Mouse (Mus musculus) large intestine, adult 2 months (tissue): ENCODE results near the gene Wbp4. TPM values are rescaled to one million over a fixed set of nuclear protein-coding genes. Genes with fewer than 3 reads are reported as not detected.
"Not testable (repeated sequence)": the region's sequence is repeated elsewhere in the genome, so short reads cannot be mapped to it uniquely, and the experiment has no call there.

Experiments used
- DNase-seq: peaks from one replicate; pipeline ENCODE4 v3.0.0-alpha.2; 2012; ENCODE audit warnings: low read depth, low spot score
- whole genome bisulfite sequencing: fragments of 180-500 bp; shearing (Covaris S2); methylation state at CpG from one replicate; pipeline ENCODE4 v1.1.7; 2018; 5-methylcytosine and 5-hydroxymethylcytosine counted together
- polyA plus RNA-seq: library from polyadenylated mRNA; depleted of rRNA; stranded (reverse); fragments of >200 nt; gene quantifications from 2 replicates; pipeline ENCODE4 v1.2.3, GENCODE M21; 2012

The Wbp4 gene
- polyA plus RNA-seq, 1 experiment, result 2.4 TPM

- WGBS, result 18% methylated on average over 3 of the region's 3 CpGs
- DNase-seq, result no peak
Measured at GRCm38 (mm10) chr14:79467621-79468020, 13.7 kb downstream of the Wbp4 start.

GRCm38 (mm10) chr14:79465623-79466022, 15.7 kb downstream of the Wbp4 start:
- no peak for DNase-seq
- WGBS, result 90% methylated on average over 1 of the region's 1 CpGs

GRCm38 (mm10) chr14:79460988-79461387, 20.3 kb downstream of the Wbp4 start:
- 87% methylated on average over 4 of the region's 4 CpGs for WGBS

GRCm38 (mm10) chr14:79460401-79460800, 20.9 kb downstream of the Wbp4 start:
- 88% methylated on average over 1 of the region's 1 CpGs for WGBS

More at GRCm38 (mm10) chr14:79460988-79461387, 20.3 kb downstream of the Wbp4 start:
- DNase-seq, result no peak

GRCm38 (mm10) chr14:79452591-79452934, 28.8 kb downstream of the Wbp4 start:
- DNase-seq, result not testable (repeated sequence)
- 93% methylated on average over 8 of the region's 10 CpGs for WGBS

More at GRCm38 (mm10) chr14:79460401-79460800, 20.9 kb downstream of the Wbp4 start:
- no peak for DNase-seq

- 21% methylated on average over 42 of the region's 89 CpGs for whole genome bisulfite sequencing
- peak; percentile 75 for DNase-seq
Measured at GRCm38 (mm10) chr14:79451681-79452590, 29.4 kb downstream of the Wbp4 start, which contains the start of gene Kbtbd6. Gene Kbtbd6 (plus strand): TSS chr14:79451835.

- 82% methylated on average over 16 of the region's 16 CpGs for WGBS
- DNase-seq, result no peak
Measured at GRCm38 (mm10) chr14:79445055-79445620, 36.2 kb downstream of the Wbp4 start.

GRCm38 (mm10) chr14:79444601-79445000, 36.7 kb downstream of the Wbp4 start:
- no peak for DNase-seq
- 81% methylated on average over 9 of the region's 9 CpGs for WGBS

GRCm38 (mm10) chr14:79441441-79441840, 39.9 kb downstream of the Wbp4 start:
- WGBS, result 75% methylated on average over 5 of the region's 5 CpGs
- no peak for DNase-seq

GRCm38 (mm10) chr14:79440655-79441054, 40.7 kb downstream of the Wbp4 start:
- WGBS, result 84% methylated on average over 2 of the region's 2 CpGs
- no peak for DNase-seq

- DNase-seq, result no peak
- 85% methylated on average over 1 of the region's 1 CpGs for WGBS
Measured at GRCm38 (mm10) chr14:79434068-79434467, 47.3 kb downstream of the Wbp4 start.

- WGBS, result 67% methylated on average over 13 of the region's 59 CpGs
- not testable (repeated sequence) for DNase-seq
Measured at GRCm38 (mm10) chr14:79426730-79427365, 54.5 kb downstream of the Wbp4 start.

GRCm38 (mm10) chr14:79425979-79426729, 55.2 kb downstream of the Wbp4 start, which contains the start of gene Kbtbd7:
Gene Kbtbd7 (plus strand): TSS chr14:79426511.
- peak; percentile 89 for DNase-seq
- WGBS, result under 1% methylated on average over 44 of the region's 44 CpGs

GRCm38 (mm10) chr14:79420083-79420685, 61.1 kb downstream of the Wbp4 start:
- DNase-seq, result no peak
- 81% methylated on average over 20 of the region's 20 CpGs for WGBS

GRCm38 (mm10) chr14:79413121-79413520, 68.2 kb downstream of the Wbp4 start:
- no peak for DNase-seq

GRCm38 (mm10) chr14:79410662-79411061, 70.7 kb downstream of the Wbp4 start:
- WGBS, result 76% methylated on average over 2 of the region's 2 CpGs
- DNase-seq, result no peak

More at GRCm38 (mm10) chr14:79413121-79413520, 68.2 kb downstream of the Wbp4 start:
- WGBS, result 95% methylated on average over 6 of the region's 6 CpGs
